Mouse (Mus musculus) MEL (cell line): ENCODE measurements around the gene Gas1.

Source experiments
- CTCF ChIP-seq, 3 experiments: IDR thresholded peaks in 2 of 3; conservative IDR thresholded peaks in 1 of 3; 2 replicates each; pipeline ENCODE4 v1.5.1; 2011 to 2012; ENCODE audit warnings: low read length in 3 of 3, low read depth in 2 of 3, mild to moderate bottlenecking in 2 of 3, improper control_type of control experiment in 1 of 3, inconsistent platforms in 1 of 3, mixed read lengths in 1 of 3, moderate library complexity in 1 of 3; ENCODE audit not compliant: control insufficient read depth in 1 of 3, insufficient read depth in 1 of 3, poor library complexity in 1 of 3, severe bottlenecking in 1 of 3
- MEF2A ChIP-seq: IDR thresholded peaks from 2 replicates; pipeline ENCODE4 v1.6.1; 2014; ENCODE audit warnings: low read depth, mild to moderate bottlenecking, inconsistent platforms, low read length, improper control_type of control experiment; ENCODE audit not compliant: poor library complexity, insufficient replicate concordance, severe bottlenecking; ENCODE audit errors: extremely low read depth
- MYC ChIP-seq: IDR thresholded peaks from 2 replicates; pipeline ENCODE4 v1.6.1; 2011; ENCODE audit warnings: low read depth, mild to moderate bottlenecking, low read length, improper control_type of control experiment, moderate library complexity
- POLR2A ChIP-seq, 2 experiments: IDR thresholded peaks; 2 replicates each; pipeline ENCODE4 v1.6.1; 2011 to 2012; ENCODE audit warnings: low read length in 2 of 2, mild to moderate bottlenecking in 2 of 2, control low read depth in 1 of 2, improper control_type of control experiment in 1 of 2, low read depth in 1 of 2, moderate library complexity in 1 of 2; ENCODE audit not compliant: control insufficient read depth in 1 of 2, insufficient read depth in 1 of 2, poor library complexity in 1 of 2
- POLR2AphosphoS5 ChIP-seq: IDR thresholded peaks from 2 replicates; pipeline ENCODE4 v1.6.1; 2012; ENCODE audit warnings: low read depth, borderline replicate concordance, mild to moderate bottlenecking, inconsistent platforms, low read length, moderate library complexity, mixed read lengths
- SMC3 ChIP-seq: IDR thresholded peaks from 2 replicates; pipeline ENCODE4 v1.6.1; 2011; ENCODE audit warnings: low read depth, low read length, improper control_type of control experiment
- TAL1 ChIP-seq: IDR thresholded peaks from 2 replicates; pipeline ENCODE4 v1.6.1; 2012; ENCODE audit warnings: mild to moderate bottlenecking, inconsistent platforms, low read length, moderate library complexity, mixed read lengths
- UBTF ChIP-seq: IDR thresholded peaks from 2 replicates; pipeline ENCODE4 v1.6.1; 2012; ENCODE audit warnings: low read depth, mild to moderate bottlenecking, inconsistent platforms, low read length, improper control_type of control experiment, moderate library complexity, borderline replicate concordance; ENCODE audit not compliant: insufficient read depth
- USF2 ChIP-seq, 2 experiments: IDR thresholded peaks; 2 replicates each; pipeline ENCODE4 v1.6.1; 2011 to 2012; ENCODE audit warnings: improper control_type of control experiment in 2 of 2, low read length in 2 of 2, borderline replicate concordance in 1 of 2, inconsistent platforms in 1 of 2, low read depth in 1 of 2, mild to moderate bottlenecking in 1 of 2; ENCODE audit not compliant: insufficient read depth in 1 of 2
- ZC3H11A ChIP-seq: IDR thresholded peaks from 2 replicates; pipeline ENCODE4 v1.6.1; 2012; ENCODE audit warnings: low read depth, mild to moderate bottlenecking, inconsistent platforms, low read length, improper control_type of control experiment
- ZNF384 ChIP-seq: IDR thresholded peaks from 2 replicates; pipeline ENCODE4 v1.6.1; 2012; ENCODE audit warnings: low read depth, mild to moderate bottlenecking, inconsistent platforms, low read length, improper control_type of control experiment

DNA sequence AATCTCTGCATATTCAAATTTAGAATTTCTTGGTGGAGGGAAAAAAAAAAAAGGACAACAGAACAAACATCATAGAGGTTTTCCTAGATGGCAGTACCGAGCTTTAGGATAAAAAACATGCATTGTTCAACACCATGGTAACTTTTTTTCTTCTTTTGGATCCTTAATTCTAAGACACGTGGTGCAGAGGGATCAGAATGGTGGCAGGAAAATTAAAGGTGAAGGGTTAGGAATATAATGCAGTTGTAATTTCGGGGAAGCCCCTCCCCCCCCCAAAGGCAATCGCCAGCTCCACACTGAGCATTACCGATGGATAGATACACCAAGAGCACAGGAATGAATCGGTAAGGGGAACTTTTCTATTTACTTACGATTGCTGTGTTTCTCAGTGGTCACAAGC, 2.2 kb downstream of the Gas1 start:
- no peak for TF ChIP-seq POLR2A (IDR thresholded peaks at IDR 0.05; ENCODE audit: control insufficient read depth in 1 of 2, insufficient read depth in 1 of 2, low read depth in 1 of 2, low read length in 2 of 2, poor library complexity in 1 of 2)
- no peak for TF ChIP-seq CTCF (IDR thresholded peaks at IDR 0.05 in 2 of 3, conservative IDR thresholded peaks at IDR 0.05 in 1 of 3; ENCODE audit: control insufficient read depth in 1 of 3, insufficient read depth in 1 of 3, low read depth in 2 of 3, low read length in 3 of 3, poor library complexity in 1 of 3, severe bottlenecking in 1 of 3)
- TF ChIP-seq MYC, result no peak
- no peak for TF ChIP-seq UBTF
- no peak for TF ChIP-seq TAL1
- no peak for TF ChIP-seq MEF2A
- no peak for TF ChIP-seq POLR2AphosphoS5
- no peak for TF ChIP-seq ZNF384
- no peak for TF ChIP-seq USF2 (IDR thresholded peaks at IDR 0.05; ENCODE audit: borderline replicate concordance in 1 of 2, insufficient read depth in 1 of 2, low read depth in 1 of 2, low read length in 2 of 2)
- TF ChIP-seq SMC3, result no peak
- no peak for TF ChIP-seq ZC3H11A
